Mouse (Mus musculus) heart, adult 9 months (tissue): ENCODE measurements around the gene Spag7.

ENCODE experiments used
- DNase-seq, 2 experiments: peaks; one replicate each; pipeline ENCODE4 v3.0.0; 2022; ENCODE audit warnings: low spot score in 2 of 2

Gene Spag7

GRCm38 (mm10) chr11:70681170-70681569 lies 12.0 kb upstream of the Spag7 start:
- DNase-seq: no peak

DNA sequence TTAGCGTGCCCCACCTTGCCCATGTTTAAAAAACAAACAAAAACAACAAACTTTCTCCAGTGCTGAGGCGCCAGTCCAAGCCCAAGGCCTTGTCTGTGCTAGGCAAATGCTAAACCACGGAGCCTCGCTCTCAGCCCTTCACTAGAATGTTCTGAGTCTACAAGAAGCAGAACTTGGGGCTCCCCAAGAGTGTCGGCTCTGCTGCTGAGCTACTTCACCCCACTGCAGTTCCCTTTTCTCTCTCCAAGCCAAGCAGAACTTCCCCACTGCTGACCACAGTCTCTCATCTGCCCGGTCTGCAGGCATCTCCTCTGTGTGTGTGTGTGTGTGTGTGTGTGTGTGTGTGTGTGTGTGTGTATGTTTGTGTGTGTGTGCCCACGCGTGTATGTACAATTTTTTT lies 10.7 kb upstream of the Spag7 start:
- no peak for DNase-seq

DNA sequence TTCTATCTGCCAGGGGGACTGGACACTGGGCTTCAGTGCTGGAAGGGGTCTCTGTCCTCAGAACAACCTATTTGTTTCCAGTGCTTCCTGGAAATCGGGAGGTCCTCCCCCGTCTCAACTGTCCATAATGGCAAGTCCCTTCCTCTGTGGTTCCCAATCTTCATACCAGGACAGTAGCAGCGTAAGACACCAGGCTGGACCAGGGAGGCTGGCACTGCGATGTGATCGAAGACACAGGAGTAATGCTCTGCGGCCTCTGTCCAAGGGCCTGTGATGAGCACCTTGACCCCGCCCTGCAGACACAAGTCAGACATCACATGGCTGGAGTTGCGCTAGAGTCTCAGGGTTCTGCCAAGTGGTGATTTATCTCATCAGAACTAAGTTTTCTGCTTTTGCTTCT lies 10.1 kb upstream of the Spag7 start:
- DNase-seq: no peak

DNA sequence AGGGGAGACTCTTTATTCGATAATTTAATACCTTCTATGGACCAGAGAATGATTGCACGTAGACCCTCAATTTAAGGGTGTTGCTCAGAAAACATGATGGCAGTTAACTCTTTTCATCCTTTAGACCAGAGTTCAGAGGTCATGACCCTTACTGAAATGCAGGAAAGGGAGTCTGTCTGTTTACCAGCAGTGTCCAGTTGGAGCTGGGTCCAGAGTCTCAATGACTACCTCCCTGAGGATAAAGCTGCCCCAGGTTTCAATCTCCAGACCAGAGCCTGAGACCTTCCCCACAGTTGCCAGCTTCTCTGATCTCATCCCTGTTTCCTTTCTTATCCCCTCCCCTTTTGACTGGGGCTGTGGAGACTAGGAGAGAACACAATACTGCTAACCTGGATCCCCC lies 9.4 kb upstream of the Spag7 start:
- no peak for DNase-seq

- no peak for DNase-seq
These were observed 8.9 kb upstream of the Spag7 start for GRCm38 (mm10) chr11:70678092-70678491.

GRCm38 (mm10) chr11:70674501-70674900 lies 5.3 kb upstream of the Spag7 start:
- DNase-seq: no peak

DNA sequence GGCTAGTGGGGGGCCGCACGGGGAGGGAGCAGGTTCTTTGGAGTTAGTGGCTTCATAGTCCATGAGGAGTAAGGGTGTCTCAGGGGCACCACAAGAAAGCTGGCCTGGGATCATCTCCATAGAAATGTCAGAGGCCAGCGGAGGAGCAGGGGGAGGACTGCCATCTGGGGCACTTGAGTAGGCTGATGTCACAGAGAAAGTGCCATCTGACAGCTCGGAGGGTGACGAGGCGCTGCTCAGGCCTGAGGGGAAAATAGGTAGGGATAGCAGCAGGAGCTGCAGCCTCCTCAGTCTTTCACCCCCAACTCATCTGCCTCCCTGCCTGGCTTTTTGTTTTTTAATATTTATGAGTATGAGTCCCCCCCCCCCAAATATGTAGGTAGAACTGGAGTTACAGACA lies 4.8 kb upstream of the Spag7 start:
- no peak for DNase-seq

DNA sequence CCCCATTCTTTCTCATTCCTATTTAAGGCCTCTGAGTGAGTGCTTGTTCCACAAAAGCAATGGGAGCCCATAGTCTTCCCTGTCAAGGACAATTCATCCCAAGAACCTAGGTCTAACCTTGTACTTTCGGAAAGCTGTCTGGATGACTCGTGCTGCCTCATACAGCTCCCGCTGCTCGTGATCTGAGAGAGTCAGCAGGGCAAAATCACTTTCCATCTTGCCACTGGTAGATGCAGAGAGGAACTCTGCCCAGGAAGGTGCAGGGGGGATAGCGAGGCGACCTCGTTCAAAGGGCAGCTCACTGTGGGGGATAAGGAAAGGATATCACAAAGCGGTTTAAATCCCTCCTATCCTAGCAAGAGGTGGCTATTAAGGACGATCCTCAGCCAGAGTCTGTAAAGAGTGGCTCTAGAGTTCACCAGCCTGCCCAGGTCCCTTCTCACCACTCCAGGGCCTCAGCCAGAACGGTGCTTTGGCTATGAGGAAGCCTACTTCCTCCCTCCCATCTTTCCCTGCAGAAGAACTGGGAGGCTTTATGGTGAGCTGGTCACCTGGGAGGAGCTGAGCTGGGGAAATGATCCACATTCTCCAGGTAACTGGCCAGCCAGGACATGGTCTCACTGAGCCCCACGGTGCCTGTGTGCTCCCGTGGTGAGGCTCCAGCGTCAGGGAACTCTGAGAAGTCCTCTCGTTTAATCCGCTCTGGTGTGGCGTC lies 2.3 kb upstream of the Spag7 start:
- DNase-seq: no peak

GRCm38 (mm10) chr11:70670483-70670882 lies 1.3 kb upstream of the Spag7 start:
- DNase-seq: no peak

DNA sequence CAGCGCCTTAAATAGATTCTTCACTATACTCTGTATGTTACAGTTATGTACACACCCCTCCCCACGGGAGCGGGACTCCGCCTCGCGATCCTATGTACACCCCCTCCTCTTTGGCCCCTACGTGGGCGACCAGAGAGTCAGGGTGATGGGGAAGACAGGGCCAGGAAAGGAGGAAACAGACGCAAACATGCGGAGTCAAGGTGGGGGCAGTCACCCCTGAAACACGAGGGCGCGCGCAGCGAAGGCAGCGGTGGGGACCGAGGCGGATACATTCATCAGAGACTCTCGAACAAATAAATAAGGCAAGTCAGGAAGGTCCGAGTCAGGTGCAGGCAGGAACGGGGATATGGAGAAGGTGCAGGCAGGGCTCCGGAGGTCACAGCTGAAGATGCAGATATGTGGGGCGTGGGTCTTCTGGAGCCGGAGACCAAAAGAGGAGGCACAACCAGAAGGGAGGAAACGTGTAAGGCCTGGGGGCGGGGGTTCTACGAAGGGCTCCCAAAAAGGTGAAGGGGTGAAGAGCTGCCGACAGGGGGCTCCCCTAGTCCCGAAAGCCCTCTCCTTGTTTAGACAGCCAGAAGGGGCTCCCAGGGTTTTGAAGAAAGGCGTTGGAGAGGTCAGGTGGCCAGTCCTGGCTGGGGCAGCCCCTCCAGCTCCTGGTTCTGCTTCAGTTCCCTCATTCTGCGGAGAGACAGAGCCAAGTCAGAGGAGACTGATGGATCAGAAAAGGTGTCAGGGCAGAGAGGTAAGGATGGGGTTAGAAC lies 548 bp upstream of the Spag7 start:
- DNase-seq: peak; percentile 74 to 75

GRCm38 (mm10) chr11:70668335-70668770 lies 863 bp downstream of the Spag7 start:
- DNase-seq: no peak

DNA sequence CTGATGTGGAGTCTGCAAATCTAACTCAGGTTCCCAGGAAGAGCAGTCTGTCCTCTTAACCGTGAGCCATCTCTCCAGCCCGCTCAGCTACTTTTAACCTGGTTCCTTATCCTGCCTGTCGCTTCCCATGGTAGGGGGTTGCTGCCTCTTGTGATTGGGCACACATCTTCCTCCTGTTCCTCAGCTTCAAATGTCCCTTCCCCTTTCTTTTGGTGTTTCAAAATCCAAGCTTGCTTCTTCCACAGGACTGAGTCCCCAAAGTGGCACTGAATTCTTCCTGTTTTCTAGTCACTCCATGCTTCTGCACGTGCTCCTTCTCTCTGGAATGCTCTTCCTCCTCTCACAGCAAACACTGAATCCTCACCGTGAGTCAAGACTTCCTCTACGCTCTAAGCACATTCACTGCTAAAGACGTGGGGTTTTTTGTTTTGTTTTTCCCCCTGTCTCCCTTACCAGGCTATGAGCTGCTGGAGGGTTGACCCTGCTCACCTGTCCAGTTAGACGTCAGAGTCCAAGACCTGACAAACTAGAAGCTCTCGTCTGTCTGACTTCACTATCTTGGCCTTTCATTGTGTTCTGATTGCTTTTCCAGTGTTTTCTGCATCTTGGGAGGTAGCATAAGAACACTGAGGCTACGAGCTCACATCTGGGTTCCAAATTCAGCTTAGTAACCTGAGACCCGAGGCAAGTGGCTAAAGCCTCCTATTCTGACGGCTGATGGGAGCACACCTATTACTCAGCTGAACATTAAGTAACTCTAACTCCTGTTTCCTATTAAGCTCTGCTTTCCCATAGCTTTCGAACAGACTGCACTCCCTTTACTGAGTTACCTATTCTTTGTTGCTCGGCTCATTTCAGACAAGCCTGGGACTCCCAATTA lies 1.7 kb downstream of the Spag7 start:
- DNase-seq: no peak

- DNase-seq: no peak
These were observed 2.5 kb downstream of the Spag7 start for GRCm38 (mm10) chr11:70666687-70667086.

DNA sequence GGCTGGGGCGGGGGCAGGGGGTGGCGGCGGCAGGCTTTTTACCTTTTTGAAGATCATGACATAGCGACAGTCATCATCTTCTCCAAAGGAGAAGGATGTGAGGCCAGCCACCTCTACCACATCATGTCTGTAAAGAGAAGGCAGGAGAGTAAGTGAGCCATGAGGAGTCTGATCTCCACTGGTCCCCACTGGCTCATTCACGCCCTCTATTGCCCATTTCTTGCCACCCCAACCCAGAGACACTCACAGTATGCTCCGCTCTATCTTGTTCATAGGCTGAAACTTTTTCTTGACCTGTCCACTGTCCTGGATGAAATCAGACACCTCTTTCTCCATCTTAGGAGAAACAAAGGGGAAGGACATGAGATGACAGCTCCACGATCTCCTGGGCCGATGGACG lies 4.5 kb downstream of the Spag7 start:
- no peak for DNase-seq

GRCm38 (mm10) chr11:70663957-70664356 lies 5.3 kb downstream of the Spag7 start:
- peak; percentile 62 to 73 for DNase-seq

GRCm38 (mm10) chr11:70663101-70663500 lies 6.1 kb downstream of the Spag7 start:
- DNase-seq: no peak

DNA sequence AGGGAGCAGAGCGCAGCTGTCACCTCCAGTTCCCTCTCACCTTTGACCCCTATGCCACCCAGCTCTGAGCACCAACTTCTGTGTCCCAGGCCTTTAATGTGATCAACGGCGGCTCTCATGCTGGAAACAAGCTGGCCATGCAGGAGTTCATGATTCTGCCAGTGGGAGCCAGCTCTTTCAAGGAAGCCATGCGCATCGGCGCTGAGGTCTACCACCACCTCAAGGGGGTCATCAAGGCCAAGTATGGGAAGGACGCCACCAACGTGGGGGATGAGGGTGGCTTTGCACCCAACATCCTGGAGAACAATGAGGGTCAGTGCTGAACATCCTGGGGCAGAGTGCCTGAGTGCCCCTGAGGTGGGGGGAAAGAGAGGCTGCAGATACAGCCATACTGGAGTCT lies 8.6 kb downstream of the Spag7 start:
- DNase-seq: no peak

DNA sequence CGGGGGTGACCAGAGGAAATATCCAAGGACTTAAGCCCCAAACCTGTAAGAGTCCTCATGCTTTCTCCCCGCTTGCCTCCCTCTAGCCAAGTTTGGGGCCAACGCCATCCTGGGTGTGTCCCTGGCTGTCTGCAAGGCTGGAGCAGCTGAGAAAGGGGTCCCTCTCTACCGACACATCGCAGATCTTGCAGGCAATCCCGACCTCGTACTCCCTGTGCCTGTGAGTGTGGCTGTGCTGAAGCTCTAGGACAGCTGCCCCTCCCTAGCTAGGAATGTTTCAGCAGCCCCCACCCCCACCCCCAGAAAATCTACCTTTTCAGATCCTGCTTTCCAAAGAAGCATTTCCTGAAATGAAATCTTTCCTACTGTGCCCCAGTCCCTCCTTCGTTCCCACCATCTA lies 10.3 kb downstream of the Spag7 start:
- DNase-seq: no peak

DNA sequence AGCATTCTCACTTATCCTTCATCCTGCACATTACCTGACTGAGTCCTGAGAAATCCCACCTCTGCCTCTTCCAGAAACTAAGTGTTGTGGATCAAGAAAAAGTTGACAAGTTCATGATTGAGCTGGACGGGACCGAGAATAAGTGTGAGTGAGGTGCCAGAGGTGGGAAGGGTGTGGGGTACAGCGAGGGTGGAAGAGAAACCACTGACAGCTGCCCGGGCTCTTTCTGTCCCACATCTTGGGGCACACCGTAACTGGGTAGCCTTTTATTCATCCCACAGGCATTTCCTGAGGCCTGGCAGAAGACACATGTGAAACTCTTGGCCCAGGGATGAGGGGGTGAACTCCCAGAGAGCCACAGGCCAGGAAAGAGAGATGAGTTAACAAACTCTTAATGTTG lies 10.7 kb downstream of the Spag7 start:
- no peak for DNase-seq

- DNase-seq: no peak
These were observed 11.2 kb downstream of the Spag7 start for GRCm38 (mm10) chr11:70657991-70658390.

DNA sequence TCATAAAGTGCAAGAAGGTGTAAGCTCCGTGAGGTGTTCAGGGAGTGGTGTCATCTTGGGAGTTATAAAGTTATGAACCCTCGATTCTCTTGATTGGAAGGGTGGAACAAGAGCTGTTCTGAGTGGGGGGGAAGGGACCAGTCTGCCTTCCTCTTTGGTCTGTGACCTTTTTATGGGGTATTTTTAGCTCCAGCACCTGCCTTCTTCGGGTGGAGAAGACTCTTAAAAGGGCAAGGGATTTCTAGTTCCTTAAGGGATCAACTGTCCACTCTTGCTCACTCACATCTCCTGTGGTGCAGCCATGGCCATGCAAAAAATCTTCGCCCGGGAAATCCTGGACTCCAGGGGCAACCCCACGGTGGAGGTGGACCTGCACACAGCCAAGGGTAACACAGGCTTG lies 11.6 kb downstream of the Spag7 start:
- DNase-seq: no peak

GRCm38 (mm10) chr11:70656964-70657363 lies 12.3 kb downstream of the Spag7 start, which contains the start of gene Eno3:
Gene Eno3 (plus strand): TSS chr11:70657202.
- peak in 1 of 2 experiments; percentile 51 for DNase-seq
